Mouse (Mus musculus): ENCODE results near the gene Tmprss15.

Gene Tmprss15

GRCm38 (mm10) chr16:79090997-79091396 lies at the start of gene Tmprss15:
Gene Tmprss15 (minus strand): TSS chr16:79091097.
- DNase-seq (ENCODE audit: low spot score) = no peak

DNA sequence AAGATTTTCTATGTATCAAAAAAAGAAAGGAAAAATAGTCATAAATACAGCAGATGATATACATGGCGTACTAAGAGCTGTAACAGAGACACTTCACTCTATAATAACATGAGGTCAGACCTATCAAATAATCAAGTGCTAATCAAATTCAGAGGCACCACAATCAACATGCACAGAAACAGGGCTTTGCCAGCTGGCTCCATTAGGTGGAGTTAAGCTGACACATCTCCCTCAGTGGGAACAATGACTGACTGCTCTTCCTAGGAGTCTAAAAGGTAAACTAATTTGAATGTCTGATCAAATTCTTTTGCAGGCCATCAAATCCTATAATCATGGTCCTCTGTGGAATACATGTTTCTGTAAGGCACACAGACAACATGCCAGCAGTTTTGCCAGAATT lies 24.0 kb upstream of the Tmprss15 start:
- DNase-seq (ENCODE audit: low spot score) = peak; percentile 3

DNA sequence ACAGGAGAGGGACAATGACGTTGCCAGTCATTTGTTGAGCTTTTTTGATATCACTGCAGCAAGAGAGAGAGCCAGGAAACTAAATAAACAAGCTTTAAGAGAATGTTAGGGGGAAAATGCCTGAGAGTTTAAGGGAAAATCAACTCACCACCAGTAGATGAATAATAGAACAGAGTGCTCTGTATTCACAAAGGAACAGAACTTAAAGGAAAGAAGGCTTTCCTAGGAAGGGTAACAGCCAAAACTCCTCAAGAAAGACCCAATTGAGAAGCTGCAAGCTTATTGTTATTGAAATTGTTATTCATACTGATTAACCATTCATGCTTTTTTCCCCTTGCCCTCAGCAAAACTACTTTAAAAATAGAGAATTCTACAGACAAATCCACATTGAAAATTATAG lies 18.6 kb upstream of the Tmprss15 start:
- no peak for DNase-seq (ENCODE audit: low spot score)

DNA sequence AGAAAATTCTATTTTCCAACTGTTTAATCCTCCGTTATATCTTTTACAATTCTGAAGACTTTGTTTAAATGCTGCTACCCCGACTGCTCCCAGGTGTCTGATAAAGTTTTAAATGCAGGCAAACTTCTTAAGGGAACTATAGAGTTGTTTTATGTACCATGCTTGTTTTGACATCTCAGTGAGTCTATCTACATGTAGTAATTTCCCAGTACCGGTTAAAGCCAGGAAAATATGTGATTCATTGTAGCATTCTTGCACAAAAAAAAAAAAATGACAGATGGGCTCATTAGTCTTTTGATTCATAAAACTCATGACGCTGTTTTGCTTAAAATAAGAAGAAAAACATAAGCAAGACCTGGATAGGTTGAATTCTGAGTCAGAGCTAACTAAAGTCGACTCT lies 18.1 kb upstream of the Tmprss15 start:
- no peak for DNase-seq (ENCODE audit: low spot score)

DNA sequence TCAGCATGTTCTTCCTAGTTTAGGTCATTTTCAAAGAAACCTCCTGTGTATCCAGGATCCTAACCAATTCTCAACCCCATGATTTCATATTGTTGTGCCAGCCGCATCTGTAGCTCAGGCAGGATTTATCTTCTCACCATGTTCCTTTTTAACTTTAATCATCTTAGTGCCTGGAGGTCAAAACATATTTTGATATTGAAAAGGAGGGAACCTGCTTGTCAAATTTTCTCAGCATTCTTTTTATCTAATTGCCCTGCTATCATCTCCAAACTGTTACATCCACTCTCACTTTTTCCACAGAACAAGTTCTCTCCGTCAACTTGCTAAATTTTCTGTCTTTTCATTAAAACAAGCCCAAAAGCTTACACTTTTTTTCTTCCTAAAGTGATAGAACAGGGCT lies 9.4 kb upstream of the Tmprss15 start:
- DNase-seq (ENCODE audit: low spot score) = no peak

GRCm38 (mm10) chr16:79098321-79098720 lies 7.4 kb upstream of the Tmprss15 start:
- DNase-seq (ENCODE audit: low spot score) = no peak

DNA sequence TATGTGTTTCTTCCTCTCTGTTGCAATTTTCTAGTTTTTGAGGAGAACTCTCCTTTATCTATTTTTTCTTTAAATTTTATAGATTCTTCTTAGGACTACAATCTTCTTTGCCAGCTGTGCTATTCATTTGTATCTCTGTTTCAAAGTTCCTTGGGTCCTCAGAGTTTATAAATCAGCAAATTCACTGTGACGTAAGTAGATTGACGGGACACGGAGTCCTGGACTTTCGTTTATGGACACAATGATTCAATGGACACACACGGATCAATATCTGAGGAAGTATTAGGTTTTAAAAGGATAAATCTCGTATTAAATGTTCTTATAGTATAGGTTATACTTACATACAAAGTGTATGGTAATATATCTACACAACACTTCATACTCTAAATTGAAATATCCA lies 4.3 kb downstream of the Tmprss15 start:
- no peak for DNase-seq (ENCODE audit: low spot score)

DNA sequence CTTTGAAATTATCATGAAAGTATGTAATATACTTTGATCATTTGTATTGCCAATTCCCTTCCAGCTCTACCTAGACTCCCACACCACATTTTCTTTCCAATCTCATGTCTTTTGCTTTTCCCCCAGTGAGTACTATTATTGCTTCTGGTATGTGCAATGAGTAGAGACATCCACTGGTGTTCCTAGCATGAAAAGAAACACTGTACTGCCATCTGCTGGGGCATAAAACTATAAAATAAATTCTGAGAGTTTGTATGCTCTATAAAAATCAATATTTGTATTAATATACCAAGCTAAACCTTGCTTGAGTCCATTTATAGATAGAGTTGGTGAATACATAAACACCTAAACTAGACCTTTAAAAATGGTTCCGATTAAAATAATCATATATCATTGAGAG lies 27.0 kb downstream of the Tmprss15 start:
- DNase-seq (ENCODE audit: low spot score) = no peak

- peak; percentile 51 for DNase-seq (ENCODE audit: low spot score)
Observed at GRCm38 (mm10) chr16:79058775-79059558, 31.9 kb downstream of the Tmprss15 start.

GRCm38 (mm10) chr16:79032593-79032992 lies 58.3 kb downstream of the Tmprss15 start:
- no peak for DNase-seq (ENCODE audit: low spot score)

DNA sequence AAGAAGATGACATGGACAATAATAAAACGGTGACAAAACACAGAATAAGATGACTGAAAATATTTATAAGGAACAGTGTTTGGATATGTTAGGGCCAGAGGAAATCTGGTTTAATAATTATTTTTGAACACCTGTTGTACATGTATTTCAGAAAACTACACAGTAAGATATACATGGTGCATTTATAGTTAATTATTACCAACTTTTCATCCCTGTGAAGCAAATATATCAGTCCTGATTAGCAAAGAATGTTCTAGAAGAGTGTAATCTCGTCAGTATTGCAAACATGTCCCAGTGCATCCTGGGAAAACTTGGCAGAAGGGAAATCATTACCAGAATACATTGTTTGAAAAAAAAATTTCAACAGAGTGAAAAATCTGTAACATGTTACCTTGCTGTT lies 88.1 kb downstream of the Tmprss15 start:
- no peak for DNase-seq (ENCODE audit: low spot score)

- no peak for DNase-seq (ENCODE audit: low spot score)
Observed at GRCm38 (mm10) chr16:79001679-79002078, 89.2 kb downstream of the Tmprss15 start.

- no peak for DNase-seq (ENCODE audit: low spot score)
Observed at GRCm38 (mm10) chr16:78976384-78976783, 114.5 kb downstream of the Tmprss15 start.

DNA sequence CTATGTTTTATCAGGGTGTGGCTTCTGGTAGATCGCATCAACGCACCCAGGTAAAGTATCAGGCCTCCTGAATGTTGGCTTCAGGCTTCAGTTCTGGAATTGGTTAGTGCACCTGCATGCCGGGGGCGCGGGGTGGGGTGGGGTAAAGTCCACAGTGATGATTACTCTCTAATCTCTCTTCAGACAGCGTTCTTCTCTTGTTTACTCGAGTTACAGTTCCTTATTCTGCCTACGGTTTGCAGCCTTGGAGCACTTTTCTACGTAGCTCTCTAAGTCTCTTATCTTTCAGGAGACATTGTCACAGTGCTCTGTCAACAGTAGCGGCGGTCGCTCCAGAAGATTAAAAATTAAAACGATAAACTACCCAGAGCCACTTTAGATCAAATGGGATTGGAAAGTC lies 116.8 kb downstream of the Tmprss15 start:
- DNase-seq (ENCODE audit: low spot score) = no peak

DNA sequence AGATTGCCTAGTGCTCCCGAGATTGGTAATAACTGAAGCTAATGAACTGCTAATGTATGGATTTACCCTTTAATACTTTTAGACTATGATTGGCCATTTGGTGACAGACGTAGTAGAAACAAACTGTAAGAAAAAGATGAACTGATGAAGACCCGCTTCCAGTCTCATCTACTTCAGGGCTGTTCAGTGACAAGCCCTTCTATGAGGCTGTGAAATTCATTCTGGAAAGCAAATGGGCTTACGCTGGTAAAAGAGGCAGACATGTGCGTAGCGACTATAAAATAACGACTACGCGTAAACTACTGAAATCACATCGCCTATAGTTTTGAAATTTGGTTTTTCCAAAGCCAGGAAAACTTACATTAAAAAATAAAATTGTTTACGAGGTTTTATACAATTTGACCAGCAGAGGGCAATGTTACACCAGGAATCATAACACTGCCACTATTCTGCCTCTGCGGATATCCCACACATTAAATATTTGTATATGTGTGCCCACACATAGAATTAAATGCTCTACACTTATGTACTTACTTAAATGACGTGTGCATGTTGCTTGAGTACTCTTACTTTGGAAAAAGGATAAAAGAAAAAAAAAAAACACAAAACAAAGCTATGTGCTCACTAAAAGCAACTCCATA lies 121.7 kb downstream of the Tmprss15 start:
- peak; percentile 69 for DNase-seq (ENCODE audit: low spot score)

- DNase-seq (ENCODE audit: low spot score) = no peak
Observed at GRCm38 (mm10) chr16:78957434-78957833, 133.5 kb downstream of the Tmprss15 start.

- peak; percentile 19 for DNase-seq (ENCODE audit: low spot score)
Observed at GRCm38 (mm10) chr16:78950359-78950758, 140.5 kb downstream of the Tmprss15 start.

DNA sequence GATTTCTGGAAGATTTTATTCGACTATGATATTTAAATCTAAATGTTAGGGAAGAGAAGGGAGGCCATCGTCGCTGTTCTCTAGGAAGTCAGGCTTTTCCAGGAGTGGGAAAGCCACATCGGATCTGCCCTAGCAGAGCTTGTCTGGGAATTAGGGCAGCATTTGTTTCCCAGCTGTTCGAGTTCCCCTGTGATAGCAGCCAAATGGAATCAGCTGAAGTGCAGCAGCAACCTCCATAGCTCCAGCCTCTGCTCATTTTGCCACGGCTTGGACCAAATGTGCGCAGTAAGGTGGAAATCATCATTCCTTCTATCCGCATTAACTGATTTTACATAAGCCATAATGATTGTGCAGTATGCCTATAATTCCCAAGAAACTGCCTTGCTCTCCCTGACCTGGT lies 153.1 kb downstream of the Tmprss15 start:
- no peak for DNase-seq (ENCODE audit: low spot score)

DNA sequence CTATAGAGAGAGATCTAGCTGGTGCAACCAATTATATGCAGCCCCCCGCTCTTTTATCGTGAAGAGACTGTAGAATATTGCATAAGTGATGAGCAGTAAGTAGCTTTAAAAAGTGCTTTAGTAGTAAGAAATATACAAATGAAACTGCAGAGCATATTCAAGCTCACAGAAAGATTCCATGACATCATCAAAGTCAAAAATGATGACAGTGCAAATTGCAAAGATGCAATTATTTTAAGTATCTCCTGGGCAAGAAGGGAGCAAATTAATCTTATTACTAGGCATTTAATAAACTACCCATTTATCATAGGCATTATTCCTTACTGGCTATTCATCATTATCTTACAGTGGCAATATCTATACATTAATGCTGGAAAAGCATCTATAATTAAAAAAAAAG lies 156.6 kb downstream of the Tmprss15 start:
- DNase-seq (ENCODE audit: low spot score) = no peak

- DNase-seq (ENCODE audit: low spot score) = peak; percentile 14
Observed at GRCm38 (mm10) chr16:78931287-78932025, 159.4 kb downstream of the Tmprss15 start.

GRCm38 (mm10) chr16:78930382-78931286 lies 160.3 kb downstream of the Tmprss15 start, which contains the start of gene Chodl:
Gene Chodl (plus strand): TSS chr16:78930948.
- peak; percentile 59 for DNase-seq (ENCODE audit: low spot score)

- DNase-seq (ENCODE audit: low spot score) = no peak
Observed at GRCm38 (mm10) chr16:78922644-78923043, 168.3 kb downstream of the Tmprss15 start.
